Mouse (Mus musculus): ENCODE results near the gene Acap3. TPM values are rescaled to one million over a fixed set of nuclear protein-coding genes. Genes with fewer than 3 reads are reported as not detected.
A peak's percentile ranks its signal among the peaks of the same experiment; 100 is the strongest.

Gene Acap3
- total and polyA plus RNA-seq, 3 experiments: 14.4 to 29.0 (median 20.9) TPM

DNA sequence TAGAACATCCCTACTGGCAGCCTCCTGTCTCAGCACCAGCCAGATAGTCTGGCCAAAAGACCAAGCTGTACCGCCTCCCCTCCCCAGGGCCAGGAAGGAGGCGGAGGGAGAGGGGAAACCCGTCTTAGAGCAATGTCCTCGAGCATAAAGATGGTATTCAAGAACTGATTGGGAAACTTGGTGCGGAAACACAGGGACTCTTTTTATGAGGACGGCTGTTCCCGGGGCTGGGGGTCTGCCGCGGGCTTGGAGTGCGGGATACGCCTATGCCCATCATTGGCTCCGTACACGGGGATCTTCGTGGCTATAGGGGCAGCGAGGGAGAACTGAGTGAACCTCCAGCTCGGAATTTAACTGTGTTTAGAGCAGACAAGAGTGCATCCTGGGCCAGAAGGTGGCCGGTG lies 51.4 kb downstream of the Acap3 start:
- DNase-seq: no peak

- DNase-seq: peak; percentile 99
These were observed 52.1 kb downstream of the Acap3 start, which contains the start of gene Ube2j2 for GRCm38 (mm10) chr4:155943534-155944249. Gene Ube2j2 (plus strand): TSS chr4:155943831.

DNA sequence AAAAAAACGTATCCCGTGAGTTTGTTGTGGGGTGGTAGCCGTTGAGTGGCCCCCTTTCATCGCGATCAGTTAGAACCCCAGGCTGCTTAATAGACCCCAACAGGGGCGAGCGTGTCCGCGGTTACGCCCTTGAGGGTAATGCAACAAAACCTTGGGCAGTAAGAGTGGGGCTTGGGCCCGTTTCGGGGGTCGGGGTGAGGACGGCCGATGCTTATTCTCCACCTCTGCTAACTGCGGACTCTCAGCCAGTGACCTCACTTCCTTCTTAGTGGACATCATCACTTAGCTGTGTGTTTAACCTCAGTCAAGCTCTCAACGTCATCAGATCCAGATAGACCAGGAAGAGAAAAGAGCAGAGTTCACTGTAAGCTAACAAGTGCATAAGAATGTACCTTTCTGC lies 52.6 kb downstream of the Acap3 start:
- no peak for DNase-seq

- no peak for DNase-seq
These were observed 55.5 kb downstream of the Acap3 start for GRCm38 (mm10) chr4:155947094-155947493.

GRCm38 (mm10) chr4:155955491-155955890 lies 63.9 kb downstream of the Acap3 start:
- no peak for DNase-seq

Small RNAs within 50 kb of the gene (microRNA-seq; reads per million reads assigned to microRNA genes)
- 0 reads per million in 2 experiments for gene Gm22991

Other genes starting within 250 kb of the Acap3 start
- gene Gm10563, start 246.4 kb upstream of the Acap3 start, total RNA-seq (2021): not detected
- not detected in 2 replicates for gene Gm10563, start 246.4 kb upstream of the Acap3 start, polyA plus RNA-seq (2012; rRNA removed)
- gene Mmp23, start 238.4 kb upstream of the Acap3 start, total RNA-seq (2021): 1 to 10 TPM; 5.2 to 7.6 TPM
- 23.2 and 23.9 TPM in 2 replicates for gene Mmp23, start 238.4 kb upstream of the Acap3 start, polyA plus RNA-seq (2012; rRNA removed)
- 10 to 100 TPM; 40.8 to 50.9 TPM for gene Mib2, start 222.6 kb upstream of the Acap3 start, total RNA-seq (2021)
- 110 and 117 TPM in 2 replicates for gene Mib2, start 222.6 kb upstream of the Acap3 start, polyA plus RNA-seq (2012; rRNA removed)
- 10 to 100 TPM; 42.6 to 65.1 TPM for gene Fndc10, start 197.5 kb upstream of the Acap3 start, total RNA-seq (2021)
- 247 and 266 TPM in 2 replicates for gene Fndc10, start 197.5 kb upstream of the Acap3 start, polyA plus RNA-seq (2012; rRNA removed)
- 100 to 1,000 TPM; 104 to 143 TPM for gene Ssu72, start 187.0 kb upstream of the Acap3 start, total RNA-seq (2021)
- gene Ssu72, start 187.0 kb upstream of the Acap3 start, polyA plus RNA-seq (2012; rRNA removed): 178 and 190 TPM in 2 replicates
- under 1 TPM; 0.55 to 0.73 TPM for gene Tmem240, start 157.0 kb upstream of the Acap3 start, total RNA-seq (2021)
- gene Tmem240, start 157.0 kb upstream of the Acap3 start, polyA plus RNA-seq (2012; rRNA removed): 2.0 and 3.1 TPM in 2 replicates
- 10 to 100 TPM; 71.4 to 90.7 TPM for gene Atad3a, start 130.7 kb upstream of the Acap3 start, total RNA-seq (2021)
- gene Atad3a, start 130.7 kb upstream of the Acap3 start, polyA plus RNA-seq (2012; rRNA removed): 226 and 242 TPM in 2 replicates
- 1 to 10 TPM; 2.5 to 4.8 TPM for gene Vwa1, start 117.1 kb upstream of the Acap3 start, total RNA-seq (2021)
- 9.4 and 12.0 TPM in 2 replicates for gene Vwa1, start 117.1 kb upstream of the Acap3 start, polyA plus RNA-seq (2012; rRNA removed)
- under 1 TPM; 0.52 to 0.62 TPM for gene Tmem88b, start 105.9 kb upstream of the Acap3 start, total RNA-seq (2021)
- 0.81 and 0.97 TPM in 2 replicates for gene Tmem88b, start 105.9 kb upstream of the Acap3 start, polyA plus RNA-seq (2012; rRNA removed)
- gene Ankrd65, start 101.4 kb upstream of the Acap3 start, total RNA-seq (2021): not detected
- 0.11 and 0.16 TPM in 2 replicates for gene Ankrd65, start 101.4 kb upstream of the Acap3 start, polyA plus RNA-seq (2012; rRNA removed)
- gene Mrpl20, start 88.9 kb upstream of the Acap3 start, total RNA-seq (2021): 100 to 1,000 TPM; 122 to 141 TPM
- gene Mrpl20, start 88.9 kb upstream of the Acap3 start, polyA plus RNA-seq (2012; rRNA removed): 42.1 and 65.2 TPM in 2 replicates
- gene Ccnl2, start 79.3 kb upstream of the Acap3 start, total RNA-seq (2021): 100 to 1,000 TPM in 1 of 2 experiments, 10 to 100 TPM in 1; 70.2 to 118 TPM
- gene Ccnl2, start 79.3 kb upstream of the Acap3 start, polyA plus RNA-seq (2012; rRNA removed): 56.0 and 58.2 TPM in 2 replicates
- 100 to 1,000 TPM; 155 to 164 TPM for gene Aurkaip1, start 60.5 kb upstream of the Acap3 start, total RNA-seq (2021)
- gene Aurkaip1, start 60.5 kb upstream of the Acap3 start, polyA plus RNA-seq (2012; rRNA removed): 276 and 293 TPM in 2 replicates
- gene Mxra8, start 52.1 kb upstream of the Acap3 start, total RNA-seq (2021): 10 to 100 TPM; 36.9 to 55.5 TPM
- 164 and 185 TPM in 2 replicates for gene Mxra8, start 52.1 kb upstream of the Acap3 start, polyA plus RNA-seq (2012; rRNA removed)
- gene Dvl1, start 44.4 kb upstream of the Acap3 start, total RNA-seq (2021): 10 to 100 TPM; 58.1 to 66.7 TPM
- gene Dvl1, start 44.4 kb upstream of the Acap3 start, polyA plus RNA-seq (2012; rRNA removed): 187 and 202 TPM in 2 replicates
- under 1 TPM; 0.32 to 0.35 TPM for gene Tas1r3, start 28.5 kb upstream of the Acap3 start, total RNA-seq (2021)
- 0.56 and 0.62 TPM in 2 replicates for gene Tas1r3, start 28.5 kb upstream of the Acap3 start, polyA plus RNA-seq (2012; rRNA removed)
- 10 to 100 TPM; 18.7 to 21.1 TPM for gene Cptp, start 22.4 kb upstream of the Acap3 start, total RNA-seq (2021)
- gene Cptp, start 22.4 kb upstream of the Acap3 start, polyA plus RNA-seq (2012; rRNA removed): 29.4 and 37.1 TPM in 2 replicates
- 10 to 100 TPM; 27.5 to 32.0 TPM for gene Ints11, start 22.3 kb upstream of the Acap3 start, total RNA-seq (2021)
- gene Ints11, start 22.3 kb upstream of the Acap3 start, polyA plus RNA-seq (2012; rRNA removed): 24.5 and 30.8 TPM in 2 replicates
- 10 to 100 TPM; 21.8 to 28.4 TPM for gene Pusl1, start within 50 bp of the Acap3 start, total RNA-seq (2021)
- gene Pusl1, start within 50 bp of the Acap3 start, polyA plus RNA-seq (2012; rRNA removed): 118 and 119 TPM in 2 replicates
- 10 to 100 TPM; 64.1 to 94.4 TPM for gene Ube2j2, start 52.0 kb downstream of the Acap3 start, total RNA-seq (2021)
- 93.2 and 95.5 TPM in 2 replicates for gene Ube2j2, start 52.0 kb downstream of the Acap3 start, polyA plus RNA-seq (2012; rRNA removed)
- gene C1qtnf12, start 70.5 kb downstream of the Acap3 start, total RNA-seq (2021): 10 to 100 TPM; 66.8 to 70.1 TPM
- gene C1qtnf12, start 70.5 kb downstream of the Acap3 start, polyA plus RNA-seq (2012; rRNA removed): 100 and 128 TPM in 2 replicates
- gene B3galt6, start 100.8 kb downstream of the Acap3 start, total RNA-seq (2021): 1 to 10 TPM; 5.1 to 8.5 TPM
- 14.7 and 18.3 TPM in 2 replicates for gene B3galt6, start 100.8 kb downstream of the Acap3 start, polyA plus RNA-seq (2012; rRNA removed)
- gene Sdf4, start 101.0 kb downstream of the Acap3 start, total RNA-seq (2021): 100 to 1,000 TPM; 260 to 282 TPM
- gene Sdf4, start 101.0 kb downstream of the Acap3 start, polyA plus RNA-seq (2012; rRNA removed): 47.5 and 50.7 TPM in 2 replicates
- gene Tnfrsf4, start 122.0 kb downstream of the Acap3 start, total RNA-seq (2021): 1 to 10 TPM in 1 of 2 experiments, under 1 TPM in 1; 0.61 to 1.2 TPM
- gene Tnfrsf4, start 122.0 kb downstream of the Acap3 start, polyA plus RNA-seq (2012; rRNA removed): 4.4 and 5.0 TPM in 2 replicates
- under 1 TPM in 1 of 2 experiments, not detected in 1; 0.38 TPM for gene Tnfrsf18, start 134.3 kb downstream of the Acap3 start, total RNA-seq (2021)
- gene Tnfrsf18, start 134.3 kb downstream of the Acap3 start, polyA plus RNA-seq (2012; rRNA removed): 0.30 and 0.61 TPM in 2 replicates
- gene Ttll10, start 167.6 kb downstream of the Acap3 start, total RNA-seq (2021): under 1 TPM in 1 of 2 experiments, not detected in 1; 0.21 TPM
- 0.13 and 0.19 TPM in 2 replicates for gene Ttll10, start 167.6 kb downstream of the Acap3 start, polyA plus RNA-seq (2012; rRNA removed)
- 1 to 10 TPM; 5.7 to 9.6 TPM for gene 9430015G10Rik, start 218.2 kb downstream of the Acap3 start, total RNA-seq (2021)
- 14.6 and 15.6 TPM in 2 replicates for gene 9430015G10Rik, start 218.2 kb downstream of the Acap3 start, polyA plus RNA-seq (2012; rRNA removed)
- gene Rnf223, start 238.7 kb downstream of the Acap3 start, total RNA-seq (2021): under 1 TPM; 0.17 TPM
- gene Rnf223, start 238.7 kb downstream of the Acap3 start, polyA plus RNA-seq (2012; rRNA removed): 0.34 and 0.46 TPM in 2 replicates